Mouse (Mus musculus): ENCODE measurements at regions not wholly inside any gene's neighbourhood (a gene's known extent, or its start where the extent isn't known, plus 50 kb on each side); places are given as distances from the start of the nearest gene placed in this dataset.

DNA sequence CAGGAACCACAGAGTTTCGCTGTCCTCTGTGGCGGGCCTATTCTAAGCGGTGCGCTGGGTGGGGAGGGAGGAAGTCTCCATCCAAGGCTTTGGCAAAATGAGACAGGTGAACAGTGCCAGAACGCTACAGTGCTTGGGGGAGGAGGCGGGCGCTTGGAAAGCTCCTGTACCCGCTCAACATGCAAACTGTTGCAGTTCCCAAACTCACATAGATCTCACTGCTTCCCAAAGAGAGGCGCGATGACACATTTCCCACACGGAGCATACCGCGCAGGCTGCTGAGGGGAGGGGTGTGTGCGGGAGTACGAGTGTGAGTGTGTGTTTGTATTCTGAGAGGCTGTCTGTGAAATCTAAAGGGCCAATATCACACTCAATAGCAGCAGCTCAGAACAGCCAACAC is 345.1 kb downstream of the 3100002H09Rik start:
- DNase-seq, result no peak
- Histone ChIP-seq H3K27me3 (ENCODE audit: insufficient read depth, low read length) (no peaks in the 10 kb centered on the region), H3K4me2 (ENCODE audit: low read depth, low read length) (no peak overlapping the region), H3K36me3 (replicated peaks; ENCODE audit: insufficient read depth, low read length) (no peaks in the 10 kb centered on the region), H3K27ac (ENCODE audit: low read depth) (no peak overlapping the region), H3K9ac (replicated peaks) (no peak overlapping the region), H3K4me3 (ENCODE audit: low read depth, low read length) (no peak overlapping the region), H3K4me1 (ENCODE audit: insufficient read depth) (no peaks in the 10 kb centered on the region), H3K9me3 (ENCODE audit: low read length) (no peaks in the 10 kb centered on the region)
- 71% methylated on average over 15 of the region's 15 CpGs for WGBS (ENCODE audit: insufficient replicate concordance)
- ATAC-seq, result no peak
- TF ChIP-seq EP300 (IDR thresholded peaks at IDR 0.05; ENCODE audit: low read depth) (no peak), CTCF (IDR thresholded peaks at IDR 0.05; ENCODE audit: low read depth) (no peak)

DNA sequence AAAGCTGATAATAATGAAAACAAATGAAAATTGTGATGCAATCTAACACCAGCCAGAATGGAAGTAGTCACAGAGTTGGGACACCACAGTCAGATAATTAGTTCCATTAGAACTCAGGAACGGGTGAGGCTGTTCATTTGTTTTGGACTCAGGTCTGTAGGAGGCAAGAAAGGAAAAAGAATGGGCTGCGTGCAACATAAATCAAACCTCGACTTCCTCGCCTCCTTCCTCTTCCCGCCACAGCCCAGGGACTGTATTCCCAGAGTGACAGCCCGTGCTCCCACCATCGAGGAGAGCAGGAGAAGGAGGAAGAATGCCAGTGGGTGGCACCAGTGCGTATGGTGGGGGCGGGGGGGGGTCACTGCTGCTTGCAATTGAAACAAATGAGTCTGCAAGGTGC is 339.2 kb upstream of the 4930535I16Rik start:
- Histone ChIP-seq H3K4me1 (ENCODE audit: insufficient read depth) (no peaks in the 10 kb centered on the region), H3K4me2 (ENCODE audit: low read depth, low read length) (no peak overlapping the region), H3K4me3 (ENCODE audit: low read depth, low read length) (no peak overlapping the region), H3K9ac (replicated peaks) (no peak overlapping the region), H3K27me3 (ENCODE audit: insufficient read depth, low read length) (no peaks in the 10 kb centered on the region), H3K36me3 (replicated peaks; ENCODE audit: insufficient read depth, low read length) (no peaks in the 10 kb centered on the region), H3K9me3 (ENCODE audit: low read length) (no peaks in the 10 kb centered on the region), H3K27ac (ENCODE audit: low read depth) (no peak overlapping the region)
- TF ChIP-seq CTCF (IDR thresholded peaks at IDR 0.05; ENCODE audit: low read depth) (no peak), EP300 (IDR thresholded peaks at IDR 0.05; ENCODE audit: low read depth) (no peak)
- 20% methylated on average over 9 of the region's 9 CpGs for WGBS (ENCODE audit: insufficient replicate concordance)
- ATAC-seq, result no peak
- DNase-seq, result no peak

DNA sequence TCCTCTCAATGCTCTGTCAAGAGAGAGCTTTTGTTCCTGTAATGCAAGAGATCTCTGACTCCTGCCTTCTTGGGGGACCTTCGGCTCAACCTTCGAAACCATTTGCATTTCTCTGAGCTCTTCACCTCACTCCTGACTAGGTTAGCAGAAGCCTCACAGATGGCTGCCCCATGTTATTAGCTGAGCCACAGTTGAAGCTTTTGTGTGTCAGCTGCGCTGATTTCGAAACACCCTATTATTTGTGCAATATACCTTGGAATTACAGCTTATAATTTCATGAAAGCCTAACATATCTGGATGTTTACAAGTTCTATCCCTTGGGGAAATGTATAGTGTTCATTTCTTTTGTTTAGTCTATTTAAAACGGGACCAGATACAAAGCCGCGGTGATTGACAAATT is 338.7 kb upstream of the 4930535I16Rik start:
- TF ChIP-seq EP300 (IDR thresholded peaks at IDR 0.05; ENCODE audit: low read depth) (no peak), CTCF (IDR thresholded peaks at IDR 0.05; ENCODE audit: low read depth) (no peak)
- H3K36me3 ChIP-seq (replicated peaks; ENCODE audit: insufficient read depth, low read length), result no peaks in the 10 kb centered on the region
- H3K27me3 ChIP-seq (ENCODE audit: insufficient read depth, low read length), result no peaks in the 10 kb centered on the region
- no peak for ATAC-seq
- H3K9ac ChIP-seq (replicated peaks), result no peak overlapping the region
- 72% methylated on average over 7 of the region's 7 CpGs for WGBS (ENCODE audit: insufficient replicate concordance)
- no peaks in the 10 kb centered on the region for H3K9me3 ChIP-seq (ENCODE audit: low read length)
- no peak overlapping the region for H3K4me2 ChIP-seq (ENCODE audit: low read depth, low read length)
- no peak for DNase-seq
- no peak overlapping the region for H3K27ac ChIP-seq (ENCODE audit: low read depth)
- H3K4me3 ChIP-seq (ENCODE audit: low read depth, low read length), result no peak overlapping the region
- no peaks in the 10 kb centered on the region for H3K4me1 ChIP-seq (ENCODE audit: insufficient read depth)

DNA sequence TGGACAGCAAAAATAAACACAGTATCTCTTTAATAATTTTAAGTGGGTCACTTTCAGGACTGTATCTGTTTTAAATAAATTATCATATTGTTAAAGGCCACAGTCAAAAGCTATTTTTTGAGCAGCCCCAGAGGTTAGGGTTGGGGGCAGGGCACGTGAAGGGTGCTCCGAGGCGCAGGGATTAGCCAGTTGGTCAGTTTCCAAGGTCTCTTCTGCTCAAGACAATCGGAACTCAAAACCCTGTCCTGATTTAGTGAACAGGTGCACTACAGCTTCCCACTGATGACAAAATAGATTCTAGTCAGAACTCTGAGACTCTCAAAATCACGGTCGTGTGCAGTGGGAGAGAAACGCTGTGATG is 337.3 kb upstream of the 4930535I16Rik start:
- ATAC-seq, result no peak
- 56% methylated on average over 7 of the region's 7 CpGs for WGBS (ENCODE audit: insufficient replicate concordance)
- Histone ChIP-seq H3K4me2 (ENCODE audit: low read depth, low read length) (no peak overlapping the region), H3K4me3 (ENCODE audit: low read depth, low read length) (no peak overlapping the region), H3K4me1 (ENCODE audit: insufficient read depth) (no peaks in the 10 kb centered on the region), H3K27ac (ENCODE audit: low read depth) (no peak overlapping the region), H3K9me3 (ENCODE audit: low read length) (no peaks in the 10 kb centered on the region), H3K27me3 (ENCODE audit: insufficient read depth, low read length) (no peaks in the 10 kb centered on the region), H3K9ac (replicated peaks) (no peak overlapping the region), H3K36me3 (replicated peaks; ENCODE audit: insufficient read depth, low read length) (no peaks in the 10 kb centered on the region)
- TF ChIP-seq CTCF (IDR thresholded peaks at IDR 0.05; ENCODE audit: low read depth) (no peak), EP300 (IDR thresholded peaks at IDR 0.05; ENCODE audit: low read depth) (no peak)
- DNase-seq, result no peak

DNA sequence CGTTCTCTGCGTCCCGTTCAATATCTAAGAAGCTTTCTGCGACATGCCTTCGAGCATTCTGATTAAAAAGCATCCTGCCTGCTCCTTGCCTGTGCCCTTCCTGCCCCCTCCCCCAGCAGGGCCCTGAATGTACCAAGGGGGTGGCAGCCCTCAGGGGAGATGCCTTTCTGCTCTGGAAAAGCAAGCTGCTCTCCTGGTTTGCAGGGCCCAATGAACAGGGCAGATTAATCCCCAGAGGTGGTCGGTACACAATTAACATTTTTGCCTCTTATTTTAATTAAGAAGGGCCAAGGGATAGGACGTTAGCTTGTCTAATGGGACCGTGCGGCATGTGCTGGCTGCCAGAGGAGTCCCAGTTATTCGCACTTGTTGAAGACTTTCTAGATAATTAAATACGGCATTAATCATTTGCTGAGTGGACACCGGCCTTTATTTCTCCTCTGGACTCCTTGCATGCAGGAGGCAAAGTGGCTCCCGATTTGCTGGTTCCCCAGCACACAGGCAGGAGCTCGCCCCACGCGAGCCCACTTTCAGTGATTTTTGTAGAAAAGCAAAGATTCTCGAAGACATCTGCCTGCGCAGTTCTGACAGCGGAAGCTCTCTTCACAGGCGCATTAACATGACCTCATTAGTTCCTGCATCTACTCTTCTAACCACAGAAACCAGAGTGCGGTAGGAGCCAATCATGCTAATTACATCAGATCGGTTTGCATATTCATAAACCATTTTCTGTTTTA is 336.8 kb upstream of the 4930535I16Rik start:
- Histone ChIP-seq H3K9me3 (ENCODE audit: low read length) (no peaks in the 10 kb centered on the region), H3K9ac (replicated peaks) (no peak overlapping the region), H3K36me3 (replicated peaks; ENCODE audit: insufficient read depth, low read length) (no peaks in the 10 kb centered on the region), H3K4me1 (ENCODE audit: insufficient read depth) (no peaks in the 10 kb centered on the region), H3K27me3 (ENCODE audit: insufficient read depth, low read length) (no peaks in the 10 kb centered on the region), H3K4me2 (ENCODE audit: low read depth, low read length) (no peak overlapping the region), H3K4me3 (ENCODE audit: low read depth, low read length) (no peak overlapping the region), H3K27ac (ENCODE audit: low read depth) (no peak overlapping the region)
- TF ChIP-seq EP300 (IDR thresholded peaks at IDR 0.05; ENCODE audit: low read depth), result no peak
- no peak for TF ChIP-seq CTCF (IDR thresholded peaks at IDR 0.05; ENCODE audit: low read depth)
- DNase-seq, result no peak
- no peak for ATAC-seq
- 54% methylated on average over 22 of the region's 22 CpGs for WGBS (ENCODE audit: insufficient replicate concordance)

DNA sequence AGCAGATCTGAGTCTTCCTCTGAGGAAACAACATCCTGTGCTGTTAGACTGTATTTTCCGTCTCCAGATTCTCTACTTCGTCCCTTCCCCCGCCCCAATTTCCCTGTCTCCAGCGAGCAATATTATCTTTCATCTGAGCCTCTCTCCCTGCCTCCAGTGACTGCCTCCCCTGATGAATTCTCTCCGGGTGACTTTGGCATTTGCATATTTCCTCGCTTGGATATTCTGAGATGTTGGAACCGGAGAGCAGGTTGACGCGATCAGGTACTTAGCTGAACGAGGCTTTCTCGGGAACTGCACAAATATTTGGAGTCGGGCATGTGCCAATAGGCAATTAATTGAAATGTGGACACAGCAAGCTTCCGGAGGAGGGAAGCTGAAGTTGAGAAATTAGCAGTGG is 323.8 kb upstream of the 4930535I16Rik start:
- H3K4me1 ChIP-seq (ENCODE audit: insufficient read depth), result no peaks in the 10 kb centered on the region
- H3K27me3 ChIP-seq (ENCODE audit: insufficient read depth, low read length), result no peaks in the 10 kb centered on the region
- no peaks in the 10 kb centered on the region for H3K9me3 ChIP-seq (ENCODE audit: low read length)
- no peak overlapping the region for H3K27ac ChIP-seq (ENCODE audit: low read depth)
- 42% methylated on average over 13 of the region's 13 CpGs for WGBS (ENCODE audit: insufficient replicate concordance)
- DNase-seq (no peak), ATAC-seq (no peak)
- H3K9ac ChIP-seq (replicated peaks), result no peak overlapping the region
- H3K4me3 ChIP-seq (ENCODE audit: low read depth, low read length), result no peak overlapping the region
- H3K36me3 ChIP-seq (replicated peaks; ENCODE audit: insufficient read depth, low read length), result no peaks in the 10 kb centered on the region
- no peak for TF ChIP-seq EP300 (IDR thresholded peaks at IDR 0.05; ENCODE audit: low read depth)
- no peak for TF ChIP-seq CTCF (IDR thresholded peaks at IDR 0.05; ENCODE audit: low read depth)
- H3K4me2 ChIP-seq (ENCODE audit: low read depth, low read length), result no peak overlapping the region

Data from liver, postnatal 0 days (tissue).